Mouse (Mus musculus) spleen, adult 2 months (tissue): ENCODE results near the gene Gpr158.

ENCODE experiments used
- CTCF ChIP-seq: fragments of 200-500 bp; IDR thresholded peaks from 2 replicates; pipeline ENCODE4 v1.5.1; 2011; ENCODE audit warnings: mild to moderate bottlenecking, inconsistent platforms; ENCODE audit not compliant: insufficient read depth, insufficient read length, insufficient replicate concordance; ENCODE audit errors: extremely low read depth
- POLR2A ChIP-seq: fragments of 200-500 bp; IDR thresholded peaks from 2 replicates; pipeline ENCODE4 v1.6.1; 2011; ENCODE audit warnings: low read depth, low read length, inconsistent platforms

- TF ChIP-seq CTCF = no peak
- TF ChIP-seq POLR2A = no peak
Measured at GRCm38 (mm10) chr2:21728075-21728474, 360.7 kb downstream of the Gpr158 start.
